Mouse (Mus musculus): ENCODE results near the gene Mamdc4.

GRCm38 (mm10) chr2:25545996-25546810 is 28.4 kb downstream of the Mamdc4 start:
- TF ChIP-seq POLR2A (IDR thresholded peaks at IDR 0.05; ENCODE audit: borderline replicate concordance, control insufficient read depth, low read depth, low read length) = no peak
- no peak for TF ChIP-seq CTCF (IDR thresholded peaks at IDR 0.05; ENCODE audit: control insufficient read depth, insufficient read depth, low read length)
